Mouse (Mus musculus) kidney, postnatal 36 days (tissue): ENCODE measurements around the gene 1700086D15Rik.
A peak's percentile ranks its signal among the peaks of the same experiment; 100 is the strongest.

ENCODE experiments used
- DNase-seq, 2 experiments: peaks; one replicate each; pipeline ENCODE4 v3.0.0; 2021 to 2022; ENCODE audit warnings: mixed read lengths in 2 of 2

Gene 1700086D15Rik

DNA sequence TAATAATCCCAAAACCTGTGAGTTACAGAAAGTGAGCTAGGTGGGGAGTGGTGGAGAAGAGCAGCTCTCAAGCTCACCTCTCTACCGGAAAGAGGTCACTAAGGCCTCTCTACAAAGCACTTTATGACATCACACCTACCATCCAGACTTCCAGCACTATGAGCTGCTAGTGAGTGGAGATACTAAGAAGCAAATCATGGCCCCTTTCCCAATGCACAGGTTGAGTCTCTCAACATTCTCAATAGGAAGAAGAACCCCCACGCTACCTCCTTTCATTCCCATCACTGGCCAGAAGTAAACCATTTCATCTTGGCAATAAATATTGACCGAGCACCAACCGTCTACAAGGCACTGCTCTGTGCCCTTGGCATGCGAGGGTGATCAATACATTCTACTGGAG lies at the start of gene 1700086D15Rik:
TSS of gene 1700086D15Rik (minus strand) at position 101 of the 400 bp plus-strand sequence.
- DNase-seq: no peak

DNA sequence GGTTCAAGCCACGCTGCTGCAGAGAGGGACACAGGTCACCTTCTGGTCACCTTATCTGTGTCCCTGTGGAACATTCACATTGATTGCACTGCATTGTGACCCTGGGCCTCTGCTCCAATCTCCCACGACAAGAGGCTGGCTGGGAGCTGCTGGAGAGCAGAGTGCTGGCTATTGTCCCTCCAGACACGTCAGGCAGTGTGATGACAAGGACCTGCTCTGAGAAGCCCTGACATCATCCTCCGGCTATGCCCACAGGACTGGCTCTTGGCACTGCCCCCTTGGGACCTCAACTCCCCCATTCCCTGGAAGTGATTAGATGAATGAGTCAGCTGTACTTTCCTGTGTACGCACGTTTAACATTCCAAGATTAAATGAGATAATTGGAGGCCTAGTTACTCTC lies 49.8 kb upstream of the 1700086D15Rik start:
- no peak for DNase-seq

DNA sequence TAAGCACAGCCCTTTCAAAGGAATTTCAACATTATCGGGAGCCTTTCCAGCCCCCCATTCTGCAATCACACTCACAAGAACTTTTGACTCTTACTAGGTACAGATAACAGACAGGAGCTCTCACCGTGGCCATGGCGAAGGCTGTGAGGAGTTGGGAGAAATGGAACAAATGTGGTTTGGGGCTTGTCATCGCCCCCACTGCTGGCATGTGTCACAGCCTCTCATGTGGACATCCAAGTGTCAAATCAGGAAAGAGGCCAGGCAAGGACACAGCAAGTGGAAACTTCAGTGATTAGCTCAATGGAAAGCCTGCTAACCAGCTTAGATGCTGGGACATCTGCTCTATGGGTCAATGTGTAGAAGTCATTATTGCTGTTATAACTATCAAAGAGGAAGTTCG lies 45.6 kb upstream of the 1700086D15Rik start:
- no peak for DNase-seq

DNA sequence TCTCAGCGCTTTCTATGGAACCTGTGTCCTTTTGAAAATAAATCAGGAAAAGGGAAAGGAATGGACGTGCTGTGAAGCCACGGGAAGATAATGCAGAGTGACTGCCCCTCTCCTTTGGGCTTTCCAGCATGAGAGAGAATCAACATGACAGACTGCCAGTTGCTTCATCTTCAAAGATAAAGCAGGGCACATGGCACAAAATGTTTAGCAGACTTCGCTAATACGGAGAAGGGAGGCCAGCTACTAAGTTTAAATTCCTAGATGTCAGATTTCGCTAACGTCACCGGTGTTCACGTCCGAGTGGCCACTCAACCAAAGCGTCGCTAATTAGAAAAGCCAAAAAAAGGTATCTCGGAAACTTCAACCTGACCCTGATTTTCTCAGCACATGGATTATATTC lies 45.0 kb upstream of the 1700086D15Rik start:
- DNase-seq: no peak

GRCm38 (mm10) chr11:65203020-65203419 lies 43.3 kb upstream of the 1700086D15Rik start:
- DNase-seq: no peak

GRCm38 (mm10) chr11:65202236-65202635 lies 42.5 kb upstream of the 1700086D15Rik start:
- no peak for DNase-seq

GRCm38 (mm10) chr11:65198026-65198425 lies 38.3 kb upstream of the 1700086D15Rik start:
- DNase-seq: no peak

DNA sequence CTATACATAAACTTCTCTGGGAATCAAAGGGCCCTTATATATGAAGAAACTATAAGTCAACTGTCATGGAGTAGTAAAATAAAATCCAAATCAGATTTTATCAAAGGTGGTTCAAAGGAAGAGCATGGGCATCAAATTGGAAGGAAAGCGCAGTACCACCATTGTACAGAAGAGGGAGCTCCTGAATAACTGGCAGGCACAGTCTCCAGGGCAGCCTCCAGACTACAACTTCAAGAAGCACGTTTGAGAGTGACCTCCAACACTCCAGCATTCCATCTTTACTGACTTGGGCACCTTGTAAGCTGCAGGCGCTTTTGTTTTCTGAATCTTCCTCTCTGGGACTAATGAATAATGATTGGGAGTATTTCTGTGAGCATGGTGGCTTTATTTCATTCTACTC lies 37.6 kb upstream of the 1700086D15Rik start:
- peak; percentile 66 to 87 for DNase-seq

DNA sequence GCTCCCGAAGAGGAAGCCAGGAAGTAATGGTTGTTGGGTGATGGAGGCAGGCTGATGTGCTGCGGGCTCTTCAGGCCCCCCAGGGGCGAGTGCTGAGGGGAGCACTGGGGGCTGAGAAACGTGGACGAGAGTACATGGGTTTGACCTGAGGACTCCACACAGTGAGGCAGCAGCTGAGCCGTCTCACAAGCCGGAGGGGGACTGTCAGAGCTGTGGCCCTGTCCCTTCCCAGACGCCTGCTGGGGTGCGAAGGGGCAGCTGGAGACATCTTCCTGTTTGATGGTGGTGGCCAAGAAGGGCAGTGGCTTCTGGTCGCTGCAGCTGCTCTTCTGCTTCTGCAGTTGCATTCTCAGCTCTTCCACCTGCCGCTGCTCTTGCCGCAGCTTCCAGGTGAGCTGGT lies 27.3 kb upstream of the 1700086D15Rik start:
- DNase-seq: peak in 1 of 2 experiments; percentile 5

GRCm38 (mm10) chr11:65185114-65185513 lies 25.4 kb upstream of the 1700086D15Rik start:
- DNase-seq: no peak

GRCm38 (mm10) chr11:65170121-65170750 lies 10.5 kb upstream of the 1700086D15Rik start:
- peak; percentile 13 to 42 for DNase-seq

DNA sequence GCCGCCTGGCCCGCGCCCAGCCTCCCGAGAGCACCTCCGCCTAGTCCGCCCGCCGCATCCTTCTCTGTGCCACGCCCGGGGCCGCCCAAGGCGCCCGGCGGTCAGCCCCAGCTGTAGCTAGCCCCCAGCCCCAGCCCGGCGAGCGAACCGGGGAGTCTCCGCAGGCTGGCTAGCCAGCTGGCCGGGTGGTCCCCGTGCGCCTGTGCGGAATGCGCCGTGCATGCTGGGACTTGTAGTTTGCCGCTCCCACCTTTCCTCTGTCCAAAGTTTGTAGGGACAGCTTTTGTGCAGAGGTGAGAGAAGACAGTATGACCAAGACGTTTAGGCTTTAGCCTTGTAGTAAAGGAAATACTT lies 3.1 kb upstream of the 1700086D15Rik start, which contains the start of gene Arhgap44:
TSS of gene Arhgap44 (minus strand) at position 195 of the 354 bp plus-strand sequence.
- peak; percentile 74 to 85 for DNase-seq

GRCm38 (mm10) chr11:65161881-65162766 lies 2.4 kb upstream of the 1700086D15Rik start:
- peak in 1 of 2 experiments; percentile 48 for DNase-seq

- DNase-seq: no peak
Measured at GRCm38 (mm10) chr11:65160991-65161880, 1.5 kb upstream of the 1700086D15Rik start.

DNA sequence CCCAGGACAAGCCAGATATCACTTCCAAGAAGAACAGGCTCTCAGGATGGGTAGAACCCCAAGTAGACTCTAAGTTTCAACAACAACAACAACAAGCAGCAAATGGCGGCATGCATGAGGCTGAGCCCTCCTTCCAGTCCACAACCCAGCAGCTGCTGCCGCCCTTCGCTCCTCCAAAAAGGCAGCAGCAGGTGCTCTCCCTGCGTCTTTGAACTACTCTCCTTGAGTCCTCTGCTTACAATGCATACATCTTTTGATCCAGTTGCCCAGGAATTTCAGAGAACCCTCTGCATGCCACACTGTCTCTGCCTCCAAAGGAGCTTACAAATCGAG lies 1.1 kb downstream of the 1700086D15Rik start:
- DNase-seq: no peak

DNA sequence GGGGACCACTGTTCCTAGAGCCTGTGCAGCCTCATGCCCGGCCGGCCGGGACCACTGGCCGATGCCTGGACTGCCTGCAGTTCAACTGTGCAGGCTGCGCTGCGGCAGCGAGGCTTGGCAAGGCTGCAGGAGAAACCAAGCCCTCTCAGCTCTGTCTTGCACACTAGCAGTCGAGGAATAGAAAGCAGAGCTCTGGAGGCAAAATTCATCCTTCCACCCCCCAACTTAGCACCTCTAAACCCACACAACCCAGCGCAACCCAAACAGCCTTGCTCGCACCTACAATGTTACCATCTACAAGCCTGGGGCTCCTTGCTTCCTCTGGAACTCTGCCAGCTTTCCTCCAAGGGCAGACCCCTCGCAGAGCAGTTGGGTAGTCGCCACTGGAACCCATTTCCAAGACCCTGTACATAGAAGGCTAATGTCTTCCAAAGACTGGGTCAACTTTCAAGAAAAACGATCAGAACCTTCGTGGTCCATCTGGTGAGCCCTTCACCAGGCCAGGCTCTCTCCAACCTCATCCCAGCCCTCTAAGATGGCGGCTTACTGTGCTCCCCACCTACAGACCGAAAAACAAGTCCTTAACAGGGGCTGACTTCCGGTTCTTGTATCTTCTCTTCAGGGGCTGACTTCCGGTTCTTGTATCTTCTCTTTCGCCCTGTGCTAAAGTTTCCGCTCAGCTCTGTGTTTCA lies 1.6 kb downstream of the 1700086D15Rik start:
- DNase-seq: no peak

- no peak for DNase-seq
Measured at GRCm38 (mm10) chr11:65153006-65153405, 6.7 kb downstream of the 1700086D15Rik start.

DNA sequence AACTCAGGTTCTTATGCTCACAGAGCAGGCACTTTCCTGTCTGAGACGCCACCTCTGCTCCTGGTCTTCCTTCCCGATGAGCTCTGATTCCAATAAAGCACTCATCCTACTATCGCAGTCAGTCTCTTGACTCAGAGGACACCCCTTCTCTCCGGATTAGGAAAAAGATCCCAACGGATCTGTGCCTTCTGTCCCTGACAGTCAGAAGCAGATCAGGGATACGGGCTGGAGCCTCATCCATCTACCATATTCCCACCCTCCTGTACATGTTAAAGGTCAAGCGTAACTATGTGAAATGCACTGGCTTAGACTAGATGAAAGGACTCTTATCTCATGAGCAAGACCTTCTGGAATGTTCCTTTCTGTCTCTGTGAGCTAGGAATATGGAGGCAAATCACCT lies 11.2 kb downstream of the 1700086D15Rik start:
- DNase-seq: no peak

DNA sequence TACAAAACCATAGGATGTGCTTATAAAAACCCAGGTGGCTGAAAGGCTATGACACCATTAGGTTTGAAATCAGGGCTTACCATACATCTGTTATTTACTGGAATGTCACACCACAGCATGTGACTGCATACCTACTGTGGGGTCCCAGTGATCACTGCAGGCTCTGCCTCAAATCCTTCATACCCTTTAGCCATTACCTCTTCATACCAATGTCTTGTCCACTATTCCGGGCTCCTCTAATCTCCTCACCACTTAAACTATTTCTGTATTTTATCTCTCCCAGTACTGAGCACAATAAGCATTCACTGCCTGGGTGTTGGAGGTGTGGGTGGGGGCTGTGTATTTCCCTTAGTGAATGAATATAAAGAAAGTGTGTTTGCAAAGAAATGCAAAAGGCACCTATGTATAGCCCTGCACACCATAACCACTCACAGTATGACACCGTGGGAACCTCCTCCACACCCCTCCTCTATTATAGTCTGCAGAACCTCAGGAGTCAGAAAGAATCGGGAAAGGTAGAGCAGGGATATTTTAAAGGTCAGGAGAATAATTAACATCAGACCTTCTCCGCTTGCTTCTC lies 16.8 kb downstream of the 1700086D15Rik start:
- DNase-seq: no peak

GRCm38 (mm10) chr11:65139030-65139429 lies 20.7 kb downstream of the 1700086D15Rik start:
- DNase-seq: no peak

GRCm38 (mm10) chr11:65137145-65137652 lies 22.5 kb downstream of the 1700086D15Rik start:
- no peak for DNase-seq

DNA sequence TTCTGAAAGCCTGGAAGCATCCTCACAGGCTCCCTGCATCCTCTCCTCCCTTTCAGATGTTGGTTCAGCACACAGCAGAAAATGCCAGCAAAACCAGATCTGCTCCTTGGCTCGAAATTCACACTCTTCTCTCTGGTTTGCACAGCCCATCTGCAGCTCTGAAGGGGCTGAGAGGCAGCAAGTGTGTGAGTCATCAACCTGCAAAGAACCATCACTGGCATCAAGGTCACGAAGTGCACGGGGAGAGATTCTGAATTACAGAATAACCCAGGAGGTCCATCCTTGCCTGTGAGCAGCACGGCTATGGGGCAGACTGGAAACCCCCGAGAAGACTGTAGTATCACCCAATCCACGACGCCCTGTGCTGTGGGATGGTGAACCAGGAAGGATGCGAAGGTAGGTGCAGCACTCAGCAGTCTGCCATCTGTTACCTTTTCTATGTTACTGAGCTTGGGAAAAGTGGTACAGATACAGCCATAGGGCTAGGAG lies 24.4 kb downstream of the 1700086D15Rik start:
- no peak for DNase-seq
